Mouse (Mus musculus) MEL (cell line): ENCODE results near the gene Lmod2. TPM values are rescaled to one million over a fixed set of nuclear protein-coding genes. Genes with fewer than 3 reads are reported as not detected.

Experiments
- DNase-seq: peaks from one replicate; pipeline ENCODE4 v3.0.0; 2011; ENCODE audit warnings: low read depth, low spot score
- H3K27ac ChIP-seq: 2 replicates; pipeline ENCODE4 v1.5.1; 2012; ENCODE audit warnings: low read depth, mild to moderate bottlenecking, control low read depth, low read length, moderate library complexity; ENCODE audit not compliant: control insufficient read depth
- H3K27me3 ChIP-seq, 2 experiments: fragments of 150-350 bp in 1 of 2; sonication (generic) in 1 of 2; 2 replicates each; pipeline ENCODE4 v1.6.1; 2012; ENCODE audit warnings: low read length in 2 of 2, mild to moderate bottlenecking in 2 of 2, improper control_type of control experiment in 1 of 2, moderate library complexity in 1 of 2; ENCODE audit not compliant: insufficient read depth in 2 of 2, control insufficient read depth in 1 of 2
- H3K36me3 ChIP-seq, 2 experiments: 2 replicates each; pipeline ENCODE4 v1.6.1; 2012 to 2014; ENCODE audit warnings: low read length in 2 of 2, improper control_type of control experiment in 1 of 2, inconsistent platforms in 1 of 2, mild to moderate bottlenecking in 1 of 2; ENCODE audit not compliant: insufficient read depth in 2 of 2, control insufficient read depth in 1 of 2
- H3K4me1 ChIP-seq, 2 experiments: fragments of 150-350 bp in 1 of 2; sonication (generic) in 1 of 2; 2 replicates each; pipeline ENCODE4 v1.6.1; 2012; ENCODE audit warnings: low read length in 2 of 2, improper control_type of control experiment in 1 of 2, mild to moderate bottlenecking in 1 of 2; ENCODE audit not compliant: insufficient read depth in 2 of 2, control insufficient read depth in 1 of 2
- H3K4me3 ChIP-seq, 2 experiments: fragments of 150-350 bp in 1 of 2; sonication (generic) in 1 of 2; 2 replicates each; pipeline ENCODE4 v1.5.1; 2012; ENCODE audit warnings: low read depth in 2 of 2, low read length in 2 of 2, mild to moderate bottlenecking in 2 of 2, moderate library complexity in 2 of 2, control low read depth in 1 of 2, improper control_type of control experiment in 1 of 2; ENCODE audit not compliant: control insufficient read depth in 1 of 2, insufficient read depth in 1 of 2
- H3K79me2 ChIP-seq: 2 replicates; pipeline ENCODE4 v1.6.1; 2012; ENCODE audit warnings: mild to moderate bottlenecking, low read length, moderate library complexity; ENCODE audit not compliant: control insufficient read depth, poor library complexity, insufficient read depth
- H3K9ac ChIP-seq: 2 replicates; pipeline ENCODE4 v1.6.1; 2012; ENCODE audit warnings: low read depth, mild to moderate bottlenecking, control low read depth, low read length, moderate library complexity; ENCODE audit not compliant: control insufficient read depth, poor library complexity, severe bottlenecking
- H3K9me3 ChIP-seq: fragments of 150-350 bp; sonication (generic); replicated peaks from 2 replicates; pipeline ENCODE4 v1.6.1; 2012; ENCODE audit warnings: mild to moderate bottlenecking, low read length, improper control_type of control experiment, moderate library complexity; ENCODE audit not compliant: insufficient read depth
- BHLHE40 ChIP-seq: IDR thresholded peaks from 2 replicates; pipeline ENCODE4 v1.6.1; 2012; ENCODE audit warnings: low read depth, mild to moderate bottlenecking, inconsistent platforms, low read length, improper control_type of control experiment, borderline replicate concordance
- CHD1 ChIP-seq: IDR thresholded peaks from 2 replicates; pipeline ENCODE4 v1.6.1; 2012; ENCODE audit warnings: low read depth, mild to moderate bottlenecking, inconsistent platforms, low read length, improper control_type of control experiment
- CTCF ChIP-seq, 3 experiments: IDR thresholded peaks in 2 of 3; conservative IDR thresholded peaks in 1 of 3; 2 replicates each; pipeline ENCODE4 v1.5.1; 2011 to 2012; ENCODE audit warnings: low read length in 3 of 3, low read depth in 2 of 3, mild to moderate bottlenecking in 2 of 3, improper control_type of control experiment in 1 of 3, inconsistent platforms in 1 of 3, mixed read lengths in 1 of 3, moderate library complexity in 1 of 3; ENCODE audit not compliant: control insufficient read depth in 1 of 3, insufficient read depth in 1 of 3, poor library complexity in 1 of 3, severe bottlenecking in 1 of 3
- E2F4 ChIP-seq: IDR thresholded peaks from 2 replicates; pipeline ENCODE4 v1.6.1; 2011; ENCODE audit warnings: low read depth, low read length, improper control_type of control experiment, borderline replicate concordance
- ELF1 ChIP-seq: IDR thresholded peaks from 2 replicates; pipeline ENCODE4 v1.6.1; 2014; ENCODE audit warnings: low read depth, mild to moderate bottlenecking, inconsistent platforms, low read length, improper control_type of control experiment, moderate library complexity
- EP300 ChIP-seq, 2 experiments: IDR thresholded peaks; 2 replicates each; pipeline ENCODE4 v1.6.1; 2011; ENCODE audit warnings: improper control_type of control experiment in 2 of 2, low read length in 2 of 2, low read depth in 1 of 2, mild to moderate bottlenecking in 1 of 2
- GATA1 ChIP-seq: IDR thresholded peaks from 2 replicates; pipeline ENCODE4 v1.6.1; 2011; ENCODE audit warnings: low read depth, low read length, improper control_type of control experiment
- HCFC1 ChIP-seq: IDR thresholded peaks from 2 replicates; pipeline ENCODE4 v1.6.1; 2012; ENCODE audit warnings: low read depth, mild to moderate bottlenecking, inconsistent platforms, low read length, improper control_type of control experiment, moderate library complexity
- KAT2A ChIP-seq: conservative IDR thresholded peaks from 2 replicates; pipeline ENCODE4 v1.6.1; 2012; ENCODE audit warnings: low read depth, low read length, improper control_type of control experiment, inconsistent platforms
- MAFK ChIP-seq: IDR thresholded peaks from 2 replicates; pipeline ENCODE4 v1.6.1; 2011; ENCODE audit warnings: low read depth, mild to moderate bottlenecking, low read length, improper control_type of control experiment, borderline replicate concordance
- MAX ChIP-seq: IDR thresholded peaks from 2 replicates; pipeline ENCODE4 v1.6.1; 2011; ENCODE audit warnings: low read length, improper control_type of control experiment
- MEF2A ChIP-seq: IDR thresholded peaks from 2 replicates; pipeline ENCODE4 v1.6.1; 2014; ENCODE audit warnings: low read depth, mild to moderate bottlenecking, inconsistent platforms, low read length, improper control_type of control experiment; ENCODE audit not compliant: poor library complexity, insufficient replicate concordance, severe bottlenecking; ENCODE audit errors: extremely low read depth
- MXI1 ChIP-seq: IDR thresholded peaks from 2 replicates; pipeline ENCODE4 v1.6.1; 2011; ENCODE audit warnings: mild to moderate bottlenecking, low read depth, low read length, improper control_type of control experiment
- NELFE ChIP-seq: IDR thresholded peaks from 2 replicates; pipeline ENCODE4 v1.6.1; 2011; ENCODE audit warnings: low read depth, low read length, improper control_type of control experiment
- POLR2A ChIP-seq, 2 experiments: IDR thresholded peaks; 2 replicates each; pipeline ENCODE4 v1.6.1; 2011 to 2012; ENCODE audit warnings: low read length in 2 of 2, mild to moderate bottlenecking in 2 of 2, control low read depth in 1 of 2, improper control_type of control experiment in 1 of 2, low read depth in 1 of 2, moderate library complexity in 1 of 2; ENCODE audit not compliant: control insufficient read depth in 1 of 2, insufficient read depth in 1 of 2, poor library complexity in 1 of 2
- POLR2AphosphoS2 ChIP-seq: IDR thresholded peaks from 2 replicates; pipeline ENCODE4 v1.6.1; 2011; ENCODE audit warnings: low read length, improper control_type of control experiment
- POLR2AphosphoS5 ChIP-seq: IDR thresholded peaks from 2 replicates; pipeline ENCODE4 v1.6.1; 2012; ENCODE audit warnings: low read depth, borderline replicate concordance, mild to moderate bottlenecking, inconsistent platforms, low read length, moderate library complexity, mixed read lengths
- RAD21 ChIP-seq: IDR thresholded peaks from 2 replicates; pipeline ENCODE4 v1.6.1; 2011; ENCODE audit warnings: mild to moderate bottlenecking, low read depth, low read length, improper control_type of control experiment
- RCOR1 ChIP-seq: IDR thresholded peaks from 2 replicates; pipeline ENCODE4 v1.6.1; 2012; ENCODE audit warnings: low read depth, mild to moderate bottlenecking, inconsistent platforms, low read length, improper control_type of control experiment
- SIN3A ChIP-seq: IDR thresholded peaks from 2 replicates; pipeline ENCODE4 v1.6.1; 2012; ENCODE audit warnings: low read length, improper control_type of control experiment, inconsistent platforms
- SMC3 ChIP-seq: IDR thresholded peaks from 2 replicates; pipeline ENCODE4 v1.6.1; 2011; ENCODE audit warnings: low read depth, low read length, improper control_type of control experiment
- TBP ChIP-seq: IDR thresholded peaks from 2 replicates; pipeline ENCODE4 v1.8.0; 2011; ENCODE audit warnings: low read depth, low read length, improper control_type of control experiment
- TCF12 ChIP-seq: IDR thresholded peaks from 2 replicates; pipeline ENCODE4 v1.6.1; 2014; ENCODE audit warnings: low read depth, mild to moderate bottlenecking, inconsistent platforms, low read length, improper control_type of control experiment, moderate library complexity
- UBTF ChIP-seq: IDR thresholded peaks from 2 replicates; pipeline ENCODE4 v1.6.1; 2012; ENCODE audit warnings: low read depth, mild to moderate bottlenecking, inconsistent platforms, low read length, improper control_type of control experiment, moderate library complexity, borderline replicate concordance; ENCODE audit not compliant: insufficient read depth
- USF1 ChIP-seq: IDR thresholded peaks from 2 replicates; pipeline ENCODE4 v1.6.1; 2014; ENCODE audit warnings: low read depth, mild to moderate bottlenecking, inconsistent platforms, low read length, improper control_type of control experiment, moderate library complexity
- USF2 ChIP-seq, 2 experiments: IDR thresholded peaks; 2 replicates each; pipeline ENCODE4 v1.6.1; 2011 to 2012; ENCODE audit warnings: improper control_type of control experiment in 2 of 2, low read length in 2 of 2, borderline replicate concordance in 1 of 2, inconsistent platforms in 1 of 2, low read depth in 1 of 2, mild to moderate bottlenecking in 1 of 2; ENCODE audit not compliant: insufficient read depth in 1 of 2
- ZC3H11A ChIP-seq: IDR thresholded peaks from 2 replicates; pipeline ENCODE4 v1.6.1; 2012; ENCODE audit warnings: low read depth, mild to moderate bottlenecking, inconsistent platforms, low read length, improper control_type of control experiment
- ZKSCAN1 ChIP-seq: IDR thresholded peaks from 2 replicates; pipeline ENCODE4 v1.6.1; 2012; ENCODE audit warnings: low read depth, mild to moderate bottlenecking, inconsistent platforms, low read length, improper control_type of control experiment, moderate library complexity
- ZMIZ1 ChIP-seq: IDR thresholded peaks from 2 replicates; pipeline ENCODE4 v1.6.1; 2012; ENCODE audit warnings: low read depth, mild to moderate bottlenecking, inconsistent platforms, low read length, improper control_type of control experiment, moderate library complexity
- polyA plus RNA-seq, 2 experiments: library from polyadenylated mRNA; stranded (reverse) in 1 of 2; unstranded in 1 of 2; fragments of >175 nt in 1 of 2; fragments of >200 nt in 1 of 2; gene quantifications; 2 replicates each; pipeline versions ENCODE4 v1.2.1 to v1.2.4; 2012; ENCODE audit warnings: low replicate concordance in 2 of 2, low read depth in 1 of 2; ENCODE audit not compliant: insufficient read length in 2 of 2, insufficient read depth in 1 of 2, missing spikeins in 1 of 2
- total RNA-seq: library from RNA; depleted of rRNA; stranded (reverse); fragments of 300-350 nt; gene quantifications from 2 replicates; pipeline ENCODE4 v1.2.3, GENCODE M21; 2012

Gene Lmod2
- total and polyA plus RNA-seq, 3 experiments: not detected

GRCm38 (mm10) chr6:24608682-24609081, 11.1 kb downstream of the Lmod2 start:
- Histone ChIP-seq H3K27ac (no peak overlapping the region), H3K79me2 (no peaks in the 10 kb centered on the region), H3K4me1 (no peaks in the 10 kb centered on the region), H3K4me3 (no peak overlapping the region), H3K9ac (no peak overlapping the region), H3K27me3 (no peaks in the 10 kb centered on the region), H3K36me3 (0 out of 4 replicates have a peak, but pooled peaks cover 0 to 3% of the 10 kb centered on the region in 2 experiments), H3K9me3 (no peaks in the 10 kb centered on the region)
- TF ChIP-seq POLR2A (IDR thresholded peaks at IDR 0.05; ENCODE audit: control insufficient read depth in 1 of 2, insufficient read depth in 1 of 2, low read depth in 1 of 2, low read length in 2 of 2, poor library complexity in 1 of 2) (no peak), POLR2AphosphoS2 (no peak), GATA1 (no peak), BHLHE40 (no peak), EP300 (IDR thresholded peaks at IDR 0.05; ENCODE audit: low read depth in 1 of 2, low read length in 2 of 2) (no peak), NELFE (no peak), ZC3H11A (no peak), UBTF (no peak), CHD1 (no peak), MXI1 (no peak), E2F4 (no peak), TBP (no peak), ZKSCAN1 (no peak), KAT2A (no peak), RCOR1 (no peak), RAD21 (no peak), POLR2AphosphoS5 (no peak), USF2 (IDR thresholded peaks at IDR 0.05; ENCODE audit: borderline replicate concordance in 1 of 2, insufficient read depth in 1 of 2, low read depth in 1 of 2, low read length in 2 of 2) (no peak)
- no peak for DNase-seq

DNA sequence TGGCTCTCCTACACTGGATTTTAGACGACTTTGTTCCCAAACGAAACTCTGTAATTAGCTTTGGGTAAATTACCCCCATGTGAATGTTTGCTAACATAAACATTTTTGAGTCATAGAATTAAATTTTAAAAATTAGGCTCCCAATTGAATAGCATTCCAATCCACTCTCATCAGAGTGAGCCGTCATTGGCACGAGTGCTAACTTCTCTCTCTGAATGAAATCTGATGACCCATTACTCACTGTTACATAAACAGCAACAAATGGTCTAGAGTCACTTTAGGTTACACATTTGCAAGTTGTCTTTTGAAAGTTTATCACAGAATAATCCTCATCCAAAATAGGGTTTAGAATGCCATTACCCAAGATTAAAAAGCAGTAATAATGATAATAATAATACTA, 12.0 kb downstream of the Lmod2 start:
- no peaks in the 10 kb centered on the region for H3K9me3 ChIP-seq
- H3K9ac ChIP-seq: no peak overlapping the region
- TF ChIP-seq MXI1 (no peak), ZC3H11A (no peak), POLR2AphosphoS2 (no peak), SIN3A (no peak), MAFK (no peak), TCF12 (no peak), USF1 (no peak), RAD21 (no peak), EP300 (IDR thresholded peaks at IDR 0.05; ENCODE audit: low read depth in 1 of 2, low read length in 2 of 2) (no peak), CTCF (IDR thresholded peaks at IDR 0.05 in 2 of 3, conservative IDR thresholded peaks at IDR 0.05 in 1 of 3; ENCODE audit: control insufficient read depth in 1 of 3, insufficient read depth in 1 of 3, low read depth in 2 of 3, low read length in 3 of 3, poor library complexity in 1 of 3, severe bottlenecking in 1 of 3) (no peak), TBP (no peak), MEF2A (no peak), SMC3 (no peak), MAX (no peak), ZMIZ1 (no peak), HCFC1 (no peak), ELF1 (no peak), POLR2A (IDR thresholded peaks at IDR 0.05; ENCODE audit: control insufficient read depth in 1 of 2, insufficient read depth in 1 of 2, low read depth in 1 of 2, low read length in 2 of 2, poor library complexity in 1 of 2) (no peak), NELFE (no peak), UBTF (no peak)
- H3K36me3 ChIP-seq: 0 out of 4 replicates have a peak, but pooled peaks cover 0 to 3% of the 10 kb centered on the region in 2 experiments
- DNase-seq: no peak
- no peak overlapping the region for H3K4me3 ChIP-seq
- H3K79me2 ChIP-seq: no peaks in the 10 kb centered on the region
- no peaks in the 10 kb centered on the region for H3K27me3 ChIP-seq
- no peak overlapping the region for H3K27ac ChIP-seq
- H3K4me1 ChIP-seq: no peaks in the 10 kb centered on the region
